In the genomic region with DNA sequence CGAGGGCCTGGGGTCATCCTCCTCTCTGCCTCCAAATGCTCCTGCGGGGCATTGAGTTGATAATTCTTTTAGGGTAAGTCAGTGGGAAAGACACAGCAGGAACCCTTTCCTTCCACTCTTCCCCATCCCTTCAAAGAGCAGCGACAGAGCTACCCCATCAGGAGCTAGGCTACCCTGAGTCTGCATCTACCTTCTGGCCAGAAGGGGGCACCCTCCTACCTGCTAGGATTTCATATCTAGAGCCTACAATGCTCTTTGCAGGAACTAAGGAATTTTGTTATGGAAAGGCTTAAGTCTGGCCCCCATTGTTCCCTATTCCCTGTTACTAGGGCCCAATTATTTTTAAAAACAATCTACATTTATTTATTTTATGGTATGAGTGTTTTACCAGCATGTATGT, we compare ENCODE assay signal across 8 mouse cellular contexts. TPM values are rescaled to one million over a fixed set of nuclear protein-coding genes. Genes with fewer than 3 reads are reported as not detected.
A peak's percentile ranks its signal among the peaks of the same experiment; 100 is the strongest.
DNase-seq lines count a peak whose midpoint lies in the region; ATAC-seq and TF ChIP-seq lines count a peak whose summit lies in the region.

No protein-coding gene starts in this region.

- WGBS in intestine, embryonic 14.5 days = 21% methylated on average over 3 of the region's 3 CpGs
- WGBS in intestine, embryonic 16.5 days = 26% methylated on average over 3 of the region's 3 CpGs
- 42% methylated on average over 3 of the region's 3 CpGs for WGBS in bone marrow, adult 2 months
- 9% methylated on average over 3 of the region's 3 CpGs for WGBS in neural tube, embryonic 11.5 days

- H3K4me3 ChIP-seq in intestine, embryonic 14.5 days (ENCODE audit: low read depth, low read length) = no peak overlapping the region
- H3K4me3 ChIP-seq in intestine, embryonic 16.5 days (ENCODE audit: low read length) = no peak overlapping the region
- H3K4me3 ChIP-seq in bone marrow, adult 2 months (replicated peaks; ENCODE audit: control insufficient read depth, low read depth, low read length) = no peak overlapping the region
- H3K4me3 ChIP-seq in neural tube, embryonic 11.5 days (ENCODE audit: low read depth, low read length) = no peak overlapping the region

- ATAC-seq in intestine, embryonic 14.5 days (replicated peaks; ENCODE audit: low FRiP score, low TSS enrichment, low read depth) = no peak
- ATAC-seq in intestine, embryonic 16.5 days = no peak
- ATAC-seq in CD4-positive, CD25-positive, alpha-beta regulatory T cell, adult 4 months = peak; percentile 45
- ATAC-seq in neural tube, embryonic 11.5 days (ENCODE audit: insufficient read depth, low FRiP score, low TSS enrichment) = no peak

- no peak overlapping the region for H3K4me2 ChIP-seq in intestine, embryonic 14.5 days (ENCODE audit: low read length)
- H3K4me2 ChIP-seq in intestine, embryonic 16.5 days (ENCODE audit: low read depth, low read length) = no peak overlapping the region
- no peak overlapping the region for H3K4me2 ChIP-seq in neural tube, embryonic 11.5 days (ENCODE audit: low read depth)

- peaks cover 17% of the 10 kb centered on the region for H3K4me1 ChIP-seq in intestine, embryonic 14.5 days (replicated peaks; ENCODE audit: control insufficient read depth, insufficient read depth, low read length)
- H3K4me1 ChIP-seq in intestine, embryonic 16.5 days (ENCODE audit: control insufficient read depth, insufficient read depth, low read length) = peaks cover 13% of the 10 kb centered on the region
- H3K4me1 ChIP-seq in bone marrow, adult 2 months (ENCODE audit: control insufficient read depth, insufficient read depth, low read length) = peaks cover 12% of the 10 kb centered on the region
- H3K4me1 ChIP-seq in neural tube, embryonic 11.5 days (ENCODE audit: control insufficient read depth, insufficient read depth, low read length) = no peaks in the 10 kb centered on the region

- intact Hi-C loops in left cerebral cortex, postnatal 36 days (cut with DNase I) = loop anchor here (1.0 to 10.0 kb wide), 3 partner anchors 16 to 164 kb away; partner anchors contain the start of genes Ehbp1l1, Frmd8 and Slc25a45

- H3K36me3 ChIP-seq in intestine, embryonic 14.5 days (ENCODE audit: control insufficient read depth, insufficient read depth, low read length) = peaks cover 65% of the 10 kb centered on the region
- peaks cover 7% of the 10 kb centered on the region; the same call in 1 of the 2 replicates for H3K36me3 ChIP-seq in intestine, embryonic 16.5 days (ENCODE audit: control insufficient read depth, insufficient read depth, low read length)
- H3K36me3 ChIP-seq in neural tube, embryonic 11.5 days (ENCODE audit: control insufficient read depth, insufficient read depth, low read length) = peaks cover 11% of the 10 kb centered on the region

- peak; percentile 72 for DNase-seq in intestine, embryonic 14.5 days (ENCODE audit: low spot score)
- peak; percentile 65 to 69 for DNase-seq in gastrocnemius, adult 8-10 months (ENCODE audit: low spot score in 2 of 2)
- peak; percentile 52 to 60 for DNase-seq in left cerebral cortex, postnatal 36 days (ENCODE audit: low spot score in 2 of 2)
- peak; percentile 74 for DNase-seq in neural tube, embryonic 11.5 days (ENCODE audit: low spot score)
- DNase-seq in ovary, postnatal 10 days (ENCODE audit: low spot score) = no peak

- H3K27ac ChIP-seq in intestine, embryonic 14.5 days (ENCODE audit: low read depth) = no peak overlapping the region
- H3K27ac ChIP-seq in intestine, embryonic 16.5 days (ENCODE audit: low read length) = no peak overlapping the region
- H3K27ac ChIP-seq in bone marrow, adult 2 months (ENCODE audit: control insufficient read depth, insufficient read depth, low read depth, low read length, poor library complexity) = no peak overlapping the region
- no peak overlapping the region for H3K27ac ChIP-seq in neural tube, embryonic 11.5 days (ENCODE audit: low read depth, low read length)

- peak; percentile 81 for TF ChIP-seq CTCF in bone marrow, adult 2 months (IDR thresholded peaks at IDR 0.05; ENCODE audit: control insufficient read depth, insufficient read depth, low read length)

- no peaks in the 10 kb centered on the region for H3K9me3 ChIP-seq in intestine, embryonic 14.5 days (ENCODE audit: control insufficient read depth, low read length)
- H3K9me3 ChIP-seq in intestine, embryonic 16.5 days (ENCODE audit: control insufficient read depth, low read length) = no peaks in the 10 kb centered on the region
- H3K9me3 ChIP-seq in neural tube, embryonic 11.5 days (ENCODE audit: control insufficient read depth, low read length) = no peaks in the 10 kb centered on the region

- H3K27me3 ChIP-seq in intestine, embryonic 14.5 days (replicated peaks; ENCODE audit: control insufficient read depth, insufficient read depth, low read length) = no peaks in the 10 kb centered on the region
- H3K27me3 ChIP-seq in intestine, embryonic 16.5 days (replicated peaks; ENCODE audit: control insufficient read depth, insufficient read depth, low read length) = no peaks in the 10 kb centered on the region
- no peaks in the 10 kb centered on the region for H3K27me3 ChIP-seq in neural tube, embryonic 11.5 days (ENCODE audit: control insufficient read depth, insufficient read depth, low read length)

- no peak overlapping the region for H3K9ac ChIP-seq in intestine, embryonic 14.5 days (ENCODE audit: low read length)
- no peak overlapping the region for H3K9ac ChIP-seq in intestine, embryonic 16.5 days (ENCODE audit: low read depth, low read length)
- H3K9ac ChIP-seq in neural tube, embryonic 11.5 days (ENCODE audit: low read length) = no peak overlapping the region

- no peak for TF ChIP-seq POLR2A in bone marrow, adult 2 months (IDR thresholded peaks at IDR 0.05; ENCODE audit: borderline replicate concordance, control insufficient read depth, low read depth, low read length)

RNA-seq across cellular contexts. Expression of gene Kcnk7, which starts 7.1 kb away (rescaled TPM):
- 0.30 and 0.45 TPM in 2 replicates for polyA plus RNA-seq in intestine, embryonic 14.5 days (2014; fragmentation: Nextera tagmentation; extraction: Ambion mirVana)
- 0.13 and 0.34 TPM in 2 replicates for polyA plus RNA-seq in intestine, embryonic 16.5 days (2015; fragmentation: Nextera tagmentation; extraction: Ambion mirVana)
- 1 to 10 TPM; 1.9 to 2.4 TPM for polyA plus RNA-seq in CD4-positive, CD25-positive, alpha-beta regulatory T cell, adult 4 months (2017; shearing (Covaris generic))
- polyA plus RNA-seq in bone marrow, adult 2 months (2011; ENCODE audit: insufficient read depth, insufficient read length, low replicate concordance, missing spikeins) = not detected in 2 replicates
- not detected for total RNA-seq in gastrocnemius, adult 8-10 months (2022)
- total RNA-seq in left cerebral cortex, postnatal 36 days (2021) = not detected
- not detected in 2 replicates for polyA plus RNA-seq in neural tube, embryonic 11.5 days (2014; fragmentation: Nextera tagmentation; extraction: Ambion mirVana)

RNA-seq across cellular contexts. Expression of gene Ehbp1l1, which starts 14.9 kb away (rescaled TPM):
- 29.6 and 33.6 TPM in 2 replicates for polyA plus RNA-seq in intestine, embryonic 14.5 days (2014; fragmentation: Nextera tagmentation; extraction: Ambion mirVana)
- polyA plus RNA-seq in intestine, embryonic 16.5 days (2015; fragmentation: Nextera tagmentation; extraction: Ambion mirVana) = 48.6 and 49.7 TPM in 2 replicates
- polyA plus RNA-seq in CD4-positive, CD25-positive, alpha-beta regulatory T cell, adult 4 months (2017; shearing (Covaris generic)) = 10 to 100 TPM; 14.4 to 20.7 TPM
- 130 and 224 TPM in 2 replicates for polyA plus RNA-seq in bone marrow, adult 2 months (2011; ENCODE audit: insufficient read depth, insufficient read length, low replicate concordance, missing spikeins)
- total RNA-seq in gastrocnemius, adult 8-10 months (2022) = 100 to 1,000 TPM; 195 to 259 (median 242) TPM
- 10 to 100 TPM; 22.9 to 27.1 TPM for total RNA-seq in left cerebral cortex, postnatal 36 days (2021)
- polyA plus RNA-seq in neural tube, embryonic 11.5 days (2014; fragmentation: Nextera tagmentation; extraction: Ambion mirVana) = 5.1 and 6.8 TPM in 2 replicates

RNA-seq across cellular contexts. Expression of gene Fam89b, which starts 18.2 kb away (rescaled TPM):
- polyA plus RNA-seq in intestine, embryonic 14.5 days (2014; fragmentation: Nextera tagmentation; extraction: Ambion mirVana) = 85.8 and 95.7 TPM in 2 replicates
- polyA plus RNA-seq in intestine, embryonic 16.5 days (2015; fragmentation: Nextera tagmentation; extraction: Ambion mirVana) = 56.6 and 57.8 TPM in 2 replicates
- polyA plus RNA-seq in CD4-positive, CD25-positive, alpha-beta regulatory T cell, adult 4 months (2017; shearing (Covaris generic)) = 10 to 100 TPM; 43.5 to 55.3 TPM
- 33.5 and 37.8 TPM in 2 replicates for polyA plus RNA-seq in bone marrow, adult 2 months (2011; ENCODE audit: insufficient read depth, insufficient read length, low replicate concordance, missing spikeins)
- 10 to 100 TPM; 17.0 to 18.5 (median 18.2) TPM for total RNA-seq in gastrocnemius, adult 8-10 months (2022)
- total RNA-seq in left cerebral cortex, postnatal 36 days (2021) = 10 to 100 TPM; 26.8 to 28.7 TPM
- polyA plus RNA-seq in neural tube, embryonic 11.5 days (2014; fragmentation: Nextera tagmentation; extraction: Ambion mirVana) = 167 and 184 TPM in 2 replicates

RNA-seq across cellular contexts. Expression of gene Pcnx3, which starts 22.5 kb away (rescaled TPM):
- polyA plus RNA-seq in intestine, embryonic 14.5 days (2014; fragmentation: Nextera tagmentation; extraction: Ambion mirVana) = 27.6 and 30.8 TPM in 2 replicates
- 15.1 and 16.8 TPM in 2 replicates for polyA plus RNA-seq in intestine, embryonic 16.5 days (2015; fragmentation: Nextera tagmentation; extraction: Ambion mirVana)
- polyA plus RNA-seq in CD4-positive, CD25-positive, alpha-beta regulatory T cell, adult 4 months (2017; shearing (Covaris generic)) = 10 to 100 TPM; 21.6 to 23.9 TPM
- polyA plus RNA-seq in bone marrow, adult 2 months (2011; ENCODE audit: insufficient read depth, insufficient read length, low replicate concordance, missing spikeins) = 43.5 and 99.7 TPM in 2 replicates
- 10 to 100 TPM; 11.8 to 15.2 (median 13.7) TPM for total RNA-seq in gastrocnemius, adult 8-10 months (2022)
- total RNA-seq in left cerebral cortex, postnatal 36 days (2021) = 10 to 100 TPM; 66.1 to 83.1 TPM
- polyA plus RNA-seq in neural tube, embryonic 11.5 days (2014; fragmentation: Nextera tagmentation; extraction: Ambion mirVana) = 26.9 and 27.7 TPM in 2 replicates

RNA-seq across cellular contexts. Expression of gene Map3k11, which starts 22.7 kb away (rescaled TPM):
- 23.2 and 28.8 TPM in 2 replicates for polyA plus RNA-seq in intestine, embryonic 14.5 days (2014; fragmentation: Nextera tagmentation; extraction: Ambion mirVana)
- polyA plus RNA-seq in intestine, embryonic 16.5 days (2015; fragmentation: Nextera tagmentation; extraction: Ambion mirVana) = 28.7 and 33.7 TPM in 2 replicates
- polyA plus RNA-seq in CD4-positive, CD25-positive, alpha-beta regulatory T cell, adult 4 months (2017; shearing (Covaris generic)) = 1 to 10 TPM; 6.3 to 8.4 TPM
- 26.8 and 60.5 TPM in 2 replicates for polyA plus RNA-seq in bone marrow, adult 2 months (2011; ENCODE audit: insufficient read depth, insufficient read length, low replicate concordance, missing spikeins)
- total RNA-seq in gastrocnemius, adult 8-10 months (2022) = 1 to 10 TPM; 7.1 to 8.7 (median 8.1) TPM
- total RNA-seq in left cerebral cortex, postnatal 36 days (2021) = 10 to 100 TPM; 17.3 to 19.2 TPM
- polyA plus RNA-seq in neural tube, embryonic 11.5 days (2014; fragmentation: Nextera tagmentation; extraction: Ambion mirVana) = 21.0 and 22.0 TPM in 2 replicates
